Mouse (Mus musculus): Measurements from ENCODE around the gene Tnxb. TPM values are rescaled to one million over a fixed set of nuclear protein-coding genes. Genes with fewer than 3 reads are reported as not detected.

Gene Tnxb
- polyA plus RNA-seq, 1 experiment from 2014 or later = 0.08 TPM

- Histone ChIP-seq H3K9ac (replicated peaks) (peak overlapping the region; percentile 72), H3K4me3 (replicated peaks) (peak overlapping the region; percentile 62), H3K9me3 (no peaks in the 10 kb centered on the region), H3K27ac (peak overlapping the region; percentile 65; the same call in 1 of the 2 replicates), H3K27me3 (no peaks in the 10 kb centered on the region), H3K36me3 (peaks cover 14% of the 10 kb centered on the region), H3K4me2 (replicated peaks) (peak overlapping the region; percentile 91), H3K4me1 (replicated peaks) (peaks cover 43% of the 10 kb centered on the region)
- ATAC-seq = no peak
- WGBS = 50% methylated on average over 10 of the region's 10 CpGs
These were observed 25.0 kb upstream of the Tnxb start for GRCm38 (mm10) chr17:34645256-34645829.

DNA sequence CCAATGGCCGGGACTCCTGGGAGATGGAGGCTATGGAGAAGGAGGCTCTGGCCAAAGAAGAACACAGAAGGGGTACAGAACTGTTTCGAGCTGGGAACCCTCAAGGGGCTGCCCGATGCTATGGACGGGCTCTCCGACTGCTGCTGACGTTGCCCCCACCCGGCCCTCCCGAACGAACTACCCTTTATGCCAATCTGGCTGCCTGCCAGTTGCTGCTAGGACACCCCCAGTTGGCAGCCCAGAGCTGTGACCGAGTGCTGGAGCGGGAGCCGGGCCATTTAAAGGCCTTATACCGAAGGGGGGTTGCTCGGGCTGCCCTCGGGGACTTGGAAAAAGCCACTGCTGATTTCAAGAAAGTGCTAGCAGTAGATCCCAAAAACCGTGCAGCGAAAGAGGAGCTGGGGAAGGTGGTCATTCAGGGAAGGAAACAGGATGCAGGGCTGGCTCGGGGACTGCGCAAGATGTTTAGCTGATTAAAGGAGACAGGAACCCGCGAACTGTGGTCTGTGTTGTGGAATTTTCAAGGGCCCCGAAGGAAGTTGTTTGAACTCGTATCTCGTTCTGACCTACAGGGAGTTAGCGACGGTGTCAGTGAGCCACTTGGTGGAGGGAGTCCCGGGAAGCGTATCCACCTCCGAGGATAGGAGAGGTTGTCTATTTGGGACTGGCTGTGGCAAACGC lies 24.4 kb upstream of the Tnxb start:
- H3K9ac ChIP-seq (replicated peaks) = 0 out of 2 replicates have a peak overlapping the region, but pooled peaks have one; percentile 72

DNA sequence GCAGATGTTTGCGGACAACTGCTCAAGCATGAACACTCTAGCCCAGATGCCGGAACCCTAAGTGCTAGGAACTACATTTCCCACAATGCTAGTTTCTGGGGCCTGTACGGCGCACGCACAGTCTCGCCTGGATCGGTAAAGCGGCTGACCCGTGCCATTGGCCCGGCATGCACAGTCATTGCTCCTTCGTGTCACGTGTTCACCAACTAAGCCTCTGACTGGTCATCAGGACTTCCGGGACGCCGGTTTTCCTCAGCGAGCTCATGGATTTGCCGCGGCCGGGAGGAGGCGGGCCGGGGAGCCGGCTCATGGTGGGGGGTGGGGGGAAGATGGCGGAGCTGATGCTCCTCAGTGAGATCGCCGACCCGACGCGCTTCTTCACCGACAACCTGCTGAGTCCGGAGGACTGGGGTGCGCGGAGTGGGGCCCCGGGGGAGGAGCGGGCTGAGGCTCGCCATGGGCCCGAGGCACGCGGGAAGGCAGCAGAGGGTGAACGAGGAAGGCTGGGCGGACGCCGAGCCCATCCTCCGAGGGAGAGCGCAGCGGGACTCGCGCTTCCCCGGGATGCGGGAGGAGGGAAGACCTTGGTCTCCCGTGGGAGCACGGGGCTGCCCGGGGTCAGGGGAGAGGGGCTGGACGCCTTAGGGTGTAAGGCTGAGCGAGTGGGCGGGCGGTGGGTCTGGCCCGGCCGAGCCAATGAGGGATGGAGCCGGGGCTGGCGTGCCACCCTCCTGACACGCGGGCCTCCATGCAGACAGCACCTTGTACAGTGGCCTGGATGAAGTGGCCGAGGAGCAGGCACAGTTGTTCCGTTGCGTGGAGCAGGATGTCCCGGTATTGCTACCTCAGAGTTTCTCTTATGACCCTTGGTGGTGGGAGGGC lies 23.2 kb upstream of the Tnxb start, which contains the start of gene Atf6b:
TSS of gene Atf6b (plus strand) at position 241 of the 882 bp plus-strand sequence.
- peak within 1 kb of the TSS; percentile 91 for H3K4me2 ChIP-seq (replicated peaks)
- H3K36me3 ChIP-seq = peaks cover 32% of the 10 kb centered on the region
- H3K4me1 ChIP-seq (replicated peaks) = peaks cover 31% of the 10 kb centered on the region
- peak within 1 kb of the TSS; percentile 98 for H3K9ac ChIP-seq (replicated peaks)
- no peaks in the 10 kb centered on the region for H3K27me3 ChIP-seq
- peak; percentile 96 for ATAC-seq
- H3K4me3 ChIP-seq (replicated peaks) = peak within 1 kb of the TSS; percentile 97
- no peaks in the 10 kb centered on the region for H3K9me3 ChIP-seq
- peak within 1 kb of the TSS; percentile 86 for H3K27ac ChIP-seq
- 1% methylated on average over 64 of the region's 66 CpGs for WGBS

More for the DNA sequence above, 24.4 kb upstream of the Tnxb start:
- ATAC-seq = no peak
- 90% methylated on average over 30 of the region's 30 CpGs for WGBS
- peak overlapping the region; percentile 97 for H3K4me3 ChIP-seq (replicated peaks)
- no peak overlapping the region for H3K27ac ChIP-seq
- H3K9me3 ChIP-seq = no peaks in the 10 kb centered on the region
- no peaks in the 10 kb centered on the region for H3K27me3 ChIP-seq
- H3K36me3 ChIP-seq = peaks cover 20% of the 10 kb centered on the region
- H3K4me2 ChIP-seq (replicated peaks) = peak overlapping the region; percentile 91
- peaks cover 37% of the 10 kb centered on the region for H3K4me1 ChIP-seq (replicated peaks)

DNA sequence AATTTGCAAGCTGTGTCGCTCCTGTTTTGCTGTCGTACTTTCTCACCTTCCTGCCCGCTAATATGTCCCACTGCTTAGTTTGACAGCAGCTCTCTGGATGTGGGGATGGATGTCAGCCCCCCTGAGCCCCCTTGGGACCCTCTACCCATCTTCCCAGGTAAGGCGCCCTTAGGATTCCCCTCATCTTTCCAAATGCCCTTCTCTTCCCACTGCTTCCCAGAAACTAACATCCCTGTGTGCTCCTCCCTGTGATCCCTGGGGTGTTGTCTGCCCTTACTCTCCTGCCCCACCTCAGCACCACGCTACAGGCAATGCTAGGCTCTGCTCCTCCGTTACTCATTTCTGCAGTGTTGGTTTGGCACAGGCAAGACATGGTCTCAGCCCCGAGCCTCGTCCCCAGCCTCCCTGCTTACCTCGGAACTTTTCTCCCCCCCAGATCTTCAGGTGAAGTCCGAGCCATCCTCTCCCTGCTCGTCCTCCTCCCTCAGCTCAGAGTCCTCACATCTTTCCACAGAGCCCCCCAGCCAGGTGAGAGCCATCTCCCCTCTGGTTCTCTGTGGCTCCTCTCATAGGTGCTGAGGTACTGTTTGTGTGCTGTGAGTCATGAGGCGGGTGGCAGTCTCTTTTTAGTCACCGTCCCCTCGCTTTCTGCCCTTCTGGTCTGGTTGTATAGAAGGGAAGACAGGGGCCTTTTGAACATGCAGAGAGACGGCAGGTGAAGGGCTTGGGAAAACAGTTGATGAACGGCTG lies 22.0 kb upstream of the Tnxb start:
- Histone ChIP-seq H3K9ac (replicated peaks) (peak overlapping the region; percentile 98), H3K27me3 (no peaks in the 10 kb centered on the region), H3K4me3 (replicated peaks) (peak overlapping the region; percentile 97), H3K9me3 (no peaks in the 10 kb centered on the region), H3K27ac (no peak overlapping the region), H3K36me3 (peaks cover 43% of the 10 kb centered on the region), H3K4me2 (replicated peaks) (peak overlapping the region; percentile 91), H3K4me1 (replicated peaks) (peaks cover 31% of the 10 kb centered on the region)
- ATAC-seq = no peak
- 86% methylated on average over 16 of the region's 16 CpGs for whole genome bisulfite sequencing

- H3K9ac ChIP-seq (replicated peaks) = no peak overlapping the region
- H3K27ac ChIP-seq = no peak overlapping the region
- no peaks in the 10 kb centered on the region for H3K27me3 ChIP-seq
- no peak for ATAC-seq
- H3K9me3 ChIP-seq = no peaks in the 10 kb centered on the region
- H3K4me3 ChIP-seq (replicated peaks) = no peak overlapping the region
- WGBS = 93% methylated on average over 18 of the region's 18 CpGs
- peaks cover 51% of the 10 kb centered on the region for H3K36me3 ChIP-seq
- peaks cover 31% of the 10 kb centered on the region for H3K4me1 ChIP-seq (replicated peaks)
- no peak overlapping the region for H3K4me2 ChIP-seq (replicated peaks)
These were observed 21.1 kb upstream of the Tnxb start for GRCm38 (mm10) chr17:34649106-34649864.

DNA sequence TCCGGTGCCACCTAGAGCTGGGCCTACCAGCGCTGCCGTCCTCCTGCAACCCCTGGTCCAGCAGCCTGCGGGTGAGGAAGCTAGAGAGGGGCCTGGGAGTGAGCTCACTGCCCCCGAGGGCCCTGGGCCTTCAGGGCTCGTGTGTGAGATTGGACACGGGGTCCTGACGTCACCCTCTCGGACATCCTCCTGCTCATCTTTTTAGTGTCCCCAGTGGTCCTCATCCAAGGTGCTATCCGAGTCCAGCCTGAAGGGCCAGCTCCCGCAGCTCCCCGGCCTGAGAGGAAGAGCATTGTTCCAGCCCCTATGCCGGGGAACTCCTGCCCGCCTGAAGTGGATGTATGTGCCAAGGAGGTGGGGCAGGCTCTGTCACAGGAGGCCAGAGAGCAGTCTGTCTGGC lies 19.6 kb upstream of the Tnxb start:
- ATAC-seq = no peak
- no peak overlapping the region for H3K4me3 ChIP-seq (replicated peaks)

GRCm38 (mm10) chr17:34651507-34652221 lies 18.7 kb upstream of the Tnxb start:
- 43% methylated on average over 19 of the region's 19 CpGs for WGBS
- H3K4me2 ChIP-seq (replicated peaks) = no peak overlapping the region
- no peak overlapping the region for H3K4me3 ChIP-seq (replicated peaks)
- no peak for ATAC-seq
- no peaks in the 10 kb centered on the region for H3K9me3 ChIP-seq
- peaks cover 61% of the 10 kb centered on the region for H3K36me3 ChIP-seq
- H3K27me3 ChIP-seq = no peaks in the 10 kb centered on the region
- peaks cover 13% of the 10 kb centered on the region for H3K4me1 ChIP-seq (replicated peaks)
- no peak overlapping the region for H3K27ac ChIP-seq
- no peak overlapping the region for H3K9ac ChIP-seq (replicated peaks)

More for the DNA sequence above, 19.6 kb upstream of the Tnxb start:
- Histone ChIP-seq H3K4me1 (replicated peaks) (peaks cover 21% of the 10 kb centered on the region), H3K4me2 (replicated peaks) (no peak overlapping the region), H3K27me3 (no peaks in the 10 kb centered on the region), H3K36me3 (peaks cover 61% of the 10 kb centered on the region), H3K27ac (no peak overlapping the region), H3K9ac (replicated peaks) (no peak overlapping the region), H3K9me3 (no peaks in the 10 kb centered on the region)
- WGBS = 90% methylated on average over 14 of the region's 14 CpGs

GRCm38 (mm10) chr17:34652546-34652945 lies 17.8 kb upstream of the Tnxb start:
- H3K9ac ChIP-seq (replicated peaks) = no peak overlapping the region
- no peak overlapping the region for H3K4me3 ChIP-seq (replicated peaks)
- peaks cover 61% of the 10 kb centered on the region for H3K36me3 ChIP-seq
- H3K4me2 ChIP-seq (replicated peaks) = no peak overlapping the region
- no peaks in the 10 kb centered on the region for H3K27me3 ChIP-seq
- WGBS = 91% methylated on average over 10 of the region's 10 CpGs
- H3K9me3 ChIP-seq = no peaks in the 10 kb centered on the region
- no peak for ATAC-seq
- peaks cover 12% of the 10 kb centered on the region for H3K4me1 ChIP-seq (replicated peaks)
- no peak overlapping the region for H3K27ac ChIP-seq

GRCm38 (mm10) chr17:34652985-34653384 lies 17.4 kb upstream of the Tnxb start:
- H3K9me3 ChIP-seq = no peaks in the 10 kb centered on the region
- H3K27me3 ChIP-seq = no peaks in the 10 kb centered on the region
- peaks cover 7% of the 10 kb centered on the region for H3K4me1 ChIP-seq (replicated peaks)
- WGBS = 94% methylated on average over 8 of the region's 8 CpGs
- H3K4me2 ChIP-seq (replicated peaks) = no peak overlapping the region
- no peak overlapping the region for H3K9ac ChIP-seq (replicated peaks)
- no peak overlapping the region for H3K4me3 ChIP-seq (replicated peaks)
- H3K27ac ChIP-seq = no peak overlapping the region
- no peak for ATAC-seq
- H3K36me3 ChIP-seq = peaks cover 61% of the 10 kb centered on the region

DNA sequence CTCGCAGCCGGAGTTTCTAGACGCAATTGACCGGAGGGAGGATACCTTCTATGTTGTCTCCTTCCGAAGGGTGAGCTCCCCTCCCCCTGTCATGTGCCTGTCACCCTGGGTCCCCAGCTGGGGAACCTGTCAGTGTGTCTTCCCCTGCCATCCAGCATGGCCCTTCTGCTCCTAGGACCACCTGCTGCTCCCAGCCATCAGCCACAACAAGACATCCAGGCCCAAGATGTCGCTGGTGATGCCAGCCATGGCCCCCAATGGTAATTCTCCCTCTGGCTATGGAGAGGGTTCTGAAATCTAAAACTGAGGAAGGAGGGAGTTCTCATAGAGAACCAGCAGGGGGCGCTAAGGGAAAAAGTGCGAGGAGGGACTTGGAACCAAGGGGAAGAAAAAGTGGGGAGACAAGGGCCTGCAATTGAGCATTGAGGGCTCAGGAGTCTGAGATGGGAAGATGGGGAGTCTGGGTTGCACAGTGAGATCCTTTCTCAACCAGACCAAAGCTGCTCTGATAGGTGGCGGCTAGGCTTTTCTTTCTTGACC lies 16.5 kb upstream of the Tnxb start:
- H3K4me3 ChIP-seq (replicated peaks) = no peak overlapping the region
- H3K9me3 ChIP-seq = no peaks in the 10 kb centered on the region
- 66% methylated on average over 9 of the region's 9 CpGs for WGBS
- H3K9ac ChIP-seq (replicated peaks) = no peak overlapping the region
- no peak overlapping the region for H3K4me2 ChIP-seq (replicated peaks)
- H3K27me3 ChIP-seq = no peaks in the 10 kb centered on the region
- H3K4me1 ChIP-seq (replicated peaks) = no peaks in the 10 kb centered on the region; the same call in 1 of the 2 replicates
- no peak for ATAC-seq
- peaks cover 61% of the 10 kb centered on the region for H3K36me3 ChIP-seq
- H3K27ac ChIP-seq = no peak overlapping the region
